Mouse (Mus musculus) bone marrow, adult 2 months (tissue): Measurements from ENCODE around the gene Gprc5c.

ENCODE experiments used
- CTCF ChIP-seq: fragments of 200-500 bp; IDR thresholded peaks from 2 replicates; pipeline ENCODE4 v1.5.1; 2011; ENCODE audit warnings: low read length, control low read depth; ENCODE audit not compliant: control insufficient read depth, insufficient read depth
- POLR2A ChIP-seq: fragments of 200-500 bp; IDR thresholded peaks from 2 replicates; pipeline ENCODE4 v1.6.1; 2011; ENCODE audit warnings: low read depth, mild to moderate bottlenecking, control low read depth, low read length, borderline replicate concordance; ENCODE audit not compliant: control insufficient read depth

- no peak for TF ChIP-seq CTCF
- no peak for TF ChIP-seq POLR2A
Measured at GRCm38 (mm10) chr11:114903224-114903623, 52.3 kb downstream of the Gprc5c start.
